Mouse (Mus musculus) hindlimb bud, embryonic 11.5 days (tissue): ENCODE results near the gene Magi2.

Experiments used
- DNase-seq: peaks from one replicate; pipeline ENCODE4 v3.0.0-alpha.2; 2012; ENCODE audit warnings: low read depth, low spot score; ENCODE audit errors: extremely low spot score

Magi2 gene

DNA sequence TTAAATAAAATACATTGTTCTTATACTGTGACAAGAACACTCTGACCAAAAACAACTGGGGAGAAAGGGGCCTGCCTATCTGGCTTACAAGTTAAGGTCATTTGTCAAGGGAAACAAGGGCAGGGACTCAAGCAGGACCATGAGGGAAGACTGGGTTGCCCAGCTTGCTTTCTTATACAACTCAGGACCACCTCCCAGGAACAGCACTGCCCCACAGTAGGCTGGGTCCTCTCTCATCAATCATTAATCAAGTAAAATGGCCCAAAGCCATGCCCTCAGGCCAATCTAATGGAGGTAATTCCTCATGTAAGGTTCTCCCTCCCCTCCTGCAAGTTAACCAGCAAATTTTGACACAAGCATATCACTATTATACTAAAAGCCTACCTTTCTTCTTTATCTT is 1349.4 kb downstream of the Magi2 start:
- DNase-seq = no peak

DNA sequence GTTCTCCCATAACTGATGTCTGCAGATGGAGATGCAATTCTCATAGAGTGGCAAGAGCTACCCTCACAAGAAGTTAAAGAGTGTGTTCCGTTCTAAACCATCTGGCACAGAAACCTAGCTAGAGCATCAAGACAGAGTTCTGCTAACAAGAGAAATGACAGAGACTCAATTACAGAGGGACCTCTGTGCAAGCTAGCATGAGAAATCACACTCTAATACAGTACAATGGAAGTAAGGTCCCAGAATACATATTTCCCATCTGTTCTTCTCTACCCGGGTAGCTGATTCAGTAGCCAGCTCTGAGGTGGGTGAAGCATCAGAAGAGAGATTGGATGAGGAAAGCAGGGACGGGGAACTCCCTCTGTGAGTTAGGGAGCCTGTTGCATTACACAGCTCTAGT is 1351.8 kb downstream of the Magi2 start:
- no peak for DNase-seq

GRCm38 (mm10) chr5:20580619-20581018 is 1353.8 kb downstream of the Magi2 start:
- no peak for DNase-seq

- no peak for DNase-seq
Observed at GRCm38 (mm10) chr5:20582995-20583435, 1356.2 kb downstream of the Magi2 start.

- DNase-seq = no peak
Observed at GRCm38 (mm10) chr5:20583639-20584038, 1356.8 kb downstream of the Magi2 start.

DNA sequence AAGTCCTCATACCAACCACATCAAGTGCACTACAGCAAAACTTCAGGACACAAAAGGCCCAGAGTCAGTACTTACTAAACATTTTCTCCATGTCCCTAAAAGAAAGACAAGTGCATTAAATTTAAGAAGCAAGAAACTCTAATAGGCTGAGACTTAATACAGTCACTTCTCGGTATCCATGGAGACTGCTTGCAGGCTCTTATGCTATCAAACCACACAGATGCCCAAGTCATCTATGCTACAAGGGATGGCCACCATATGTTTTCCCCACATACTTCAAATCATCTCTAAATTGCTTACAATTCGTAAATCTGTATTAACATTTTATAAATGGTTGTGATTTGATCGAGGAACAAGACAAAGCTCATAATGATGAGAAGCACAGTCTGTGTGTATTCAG is 1357.9 kb downstream of the Magi2 start:
- no peak for DNase-seq

DNA sequence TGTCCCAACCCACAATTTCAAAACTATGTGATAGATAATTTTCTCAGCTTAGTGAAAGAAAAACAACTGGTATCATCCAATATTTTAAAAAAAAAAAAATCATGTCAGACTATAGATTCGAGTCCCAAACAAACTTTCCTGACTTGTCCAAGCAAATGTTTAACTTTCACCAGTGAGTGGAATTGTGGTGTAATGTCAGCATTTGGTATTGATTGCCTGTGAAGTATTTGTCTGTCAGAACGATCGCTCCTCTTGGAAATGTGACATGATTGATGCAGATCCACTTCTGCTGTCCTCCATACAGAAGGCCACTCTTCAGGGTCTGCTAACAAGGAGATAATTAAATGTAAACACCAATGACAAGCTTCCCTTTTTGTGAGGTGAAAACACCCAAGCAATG is 1362.9 kb downstream of the Magi2 start:
- no peak for DNase-seq

DNA sequence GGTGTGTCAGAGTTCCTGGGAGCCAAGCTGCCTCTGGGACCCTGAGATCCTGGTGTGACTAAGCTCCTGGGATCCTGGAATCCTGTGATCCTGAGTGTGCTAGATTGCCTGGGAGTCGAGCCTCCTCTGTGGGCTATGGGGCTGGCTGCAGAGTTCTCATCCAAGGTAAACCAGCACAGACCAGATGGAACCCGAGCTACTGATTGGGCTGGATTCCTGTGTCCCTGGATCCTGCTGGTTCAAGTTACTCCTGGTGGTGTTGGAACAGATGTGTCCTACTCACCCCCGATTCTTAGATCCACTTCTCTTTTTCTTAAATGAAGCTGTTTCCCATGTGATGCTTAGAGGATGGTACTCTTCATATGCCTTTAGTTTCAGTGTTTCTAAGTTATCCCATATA is 1371.4 kb downstream of the Magi2 start:
- no peak for DNase-seq

DNA sequence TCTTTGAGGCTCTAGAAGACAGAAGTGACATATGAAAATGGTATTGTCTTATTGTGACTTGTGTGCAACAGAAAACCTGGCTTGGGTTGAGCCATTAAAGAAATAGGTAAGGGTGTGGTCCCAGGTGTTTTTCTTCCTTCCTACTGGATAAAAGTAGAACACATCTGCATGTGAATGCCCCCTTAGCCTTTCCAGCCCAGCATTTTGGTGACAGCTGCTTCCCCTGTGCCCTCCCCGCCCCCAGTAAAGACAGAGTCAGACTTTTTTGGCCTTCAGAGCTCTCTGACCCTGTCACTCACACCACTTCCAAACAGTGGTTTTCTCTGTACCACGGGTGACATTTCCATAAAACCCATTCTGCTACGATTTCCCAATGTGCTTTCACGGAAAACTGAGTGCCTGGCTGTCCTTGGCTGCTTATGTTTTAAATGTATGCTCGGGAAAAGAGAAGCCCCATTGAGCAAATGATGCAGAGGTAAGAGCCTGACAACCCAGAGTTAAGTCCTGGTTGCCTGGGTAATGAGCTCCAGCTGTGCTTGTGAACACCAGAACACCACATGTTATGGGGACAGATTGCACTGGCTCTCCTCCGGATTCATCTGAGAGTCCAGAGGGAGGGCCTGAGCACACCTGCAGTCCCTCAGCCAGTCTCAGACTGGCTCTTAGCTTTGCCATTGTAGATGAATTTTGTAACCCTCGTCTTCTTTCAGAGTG is 1377.1 kb downstream of the Magi2 start:
- peak; percentile 47 for DNase-seq

- DNase-seq = no peak
Observed at GRCm38 (mm10) chr5:20606497-20606896, 1379.7 kb downstream of the Magi2 start.

GRCm38 (mm10) chr5:20607503-20607902 is 1380.7 kb downstream of the Magi2 start:
- no peak for DNase-seq

DNA sequence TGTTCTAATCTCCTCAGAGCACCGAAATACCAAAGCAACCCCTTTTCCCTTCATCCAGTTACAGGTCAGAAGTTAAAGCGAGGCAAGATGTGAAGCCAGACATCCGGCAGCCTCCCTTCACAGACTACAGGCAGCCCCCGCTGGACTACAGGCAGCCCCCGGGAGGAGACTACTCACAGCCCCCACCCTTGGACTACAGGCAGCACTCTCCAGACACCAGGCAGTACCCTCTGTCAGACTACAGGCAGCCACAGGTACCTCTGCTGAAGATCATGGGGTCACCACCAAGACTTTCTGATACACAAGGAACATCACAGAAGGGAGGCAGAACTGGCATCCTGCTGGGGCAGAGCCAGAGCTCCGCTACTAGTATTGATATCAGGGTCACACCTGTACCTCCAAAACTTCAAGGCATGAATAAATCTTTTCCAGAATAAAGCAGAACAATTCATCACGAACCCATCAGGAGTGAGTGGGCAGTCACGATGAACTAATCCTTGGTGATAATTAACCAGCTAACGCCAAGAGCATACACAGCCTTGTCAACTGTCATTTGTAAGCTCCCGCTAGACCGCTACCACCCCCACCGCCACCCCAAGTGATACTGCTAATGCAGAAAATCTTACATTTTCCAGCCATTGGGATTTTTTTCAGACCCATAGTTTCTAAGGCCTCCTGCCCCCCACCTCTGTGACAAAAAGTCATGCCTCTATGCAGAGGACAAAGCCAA is 1382.5 kb downstream of the Magi2 start:
- DNase-seq = no peak

- DNase-seq = no peak
Observed at GRCm38 (mm10) chr5:20610640-20611039, 1383.8 kb downstream of the Magi2 start.

DNA sequence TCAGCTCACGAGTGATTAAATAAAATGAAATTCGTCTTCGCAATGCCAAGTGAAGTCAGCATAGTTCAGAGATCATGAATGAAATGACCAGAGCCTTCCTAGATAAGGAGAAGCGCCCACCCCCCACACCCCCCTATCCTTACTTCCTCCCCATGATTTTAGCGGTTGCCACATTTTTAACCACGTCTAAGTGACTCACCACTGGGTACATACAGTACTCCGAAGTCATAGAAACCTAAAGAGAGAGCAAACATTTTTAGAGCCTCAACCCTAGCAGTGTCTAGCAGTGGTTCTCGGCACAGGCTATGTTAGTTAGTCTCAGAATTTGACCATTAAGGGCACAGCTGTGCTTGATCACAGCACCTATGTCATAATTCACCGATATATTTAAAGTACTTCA is 1385.8 kb downstream of the Magi2 start:
- no peak for DNase-seq

DNA sequence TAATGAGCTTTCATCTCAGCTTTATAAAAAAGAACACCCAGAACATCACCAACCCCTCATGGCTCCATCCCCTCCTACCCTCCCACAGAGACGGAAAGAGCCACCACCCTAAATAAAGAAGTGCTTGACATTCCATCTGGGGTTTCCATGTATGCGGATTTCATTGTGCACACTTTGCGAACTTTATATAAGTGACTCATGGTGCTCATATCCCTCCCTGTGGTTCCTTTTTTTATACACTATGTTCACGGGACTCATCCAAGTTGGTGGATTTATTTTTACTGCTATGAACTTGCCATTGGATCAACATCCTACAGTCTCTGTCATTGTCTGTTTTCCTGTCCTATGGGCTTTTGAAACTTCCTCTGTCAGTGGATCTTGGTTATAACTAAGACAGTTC is 1388.1 kb downstream of the Magi2 start:
- DNase-seq = no peak

- DNase-seq = no peak
Observed at GRCm38 (mm10) chr5:20620596-20621511, 1394.0 kb downstream of the Magi2 start.

DNA sequence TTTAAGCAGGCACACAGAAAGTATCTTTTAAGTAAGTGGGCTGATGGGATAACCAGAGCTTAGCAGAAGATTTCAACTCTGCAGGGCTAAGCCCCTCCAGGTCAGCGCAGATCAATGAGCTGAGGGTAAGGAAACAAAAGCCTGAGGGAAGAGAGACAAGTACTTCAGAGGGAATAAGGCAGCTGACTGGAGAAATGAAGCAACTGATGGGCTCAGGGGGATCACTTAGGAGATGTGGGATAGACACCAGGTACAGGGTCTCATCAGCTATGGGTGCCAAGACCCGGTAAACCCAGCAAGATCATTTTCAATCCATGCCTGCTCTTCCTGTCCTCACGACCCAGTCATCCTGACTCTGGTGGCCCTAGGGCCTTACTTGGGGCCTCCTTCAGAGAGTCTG is 1395.6 kb downstream of the Magi2 start:
- DNase-seq = no peak

GRCm38 (mm10) chr5:20622837-20623573 is 1396.2 kb downstream of the Magi2 start:
- no peak for DNase-seq

DNA sequence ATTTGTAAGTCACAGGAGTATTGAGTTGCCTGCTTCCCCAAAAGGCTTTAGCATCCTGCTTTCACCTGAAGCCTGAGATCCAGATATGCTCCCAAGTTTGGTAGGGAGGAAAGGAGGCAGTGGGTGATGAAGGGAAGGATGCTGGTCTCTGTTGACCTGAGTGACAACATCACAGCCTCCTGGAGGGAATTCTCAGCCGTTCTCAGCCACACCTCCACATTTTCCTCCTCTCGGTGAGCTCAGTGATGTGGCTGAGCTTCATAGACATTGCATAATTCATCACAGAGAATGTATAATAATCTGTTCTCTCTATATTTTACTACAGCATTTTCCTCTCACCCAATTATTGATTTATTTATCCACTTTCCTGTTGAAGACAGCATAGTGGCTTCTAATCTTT is 1398.3 kb downstream of the Magi2 start:
- no peak for DNase-seq

DNA sequence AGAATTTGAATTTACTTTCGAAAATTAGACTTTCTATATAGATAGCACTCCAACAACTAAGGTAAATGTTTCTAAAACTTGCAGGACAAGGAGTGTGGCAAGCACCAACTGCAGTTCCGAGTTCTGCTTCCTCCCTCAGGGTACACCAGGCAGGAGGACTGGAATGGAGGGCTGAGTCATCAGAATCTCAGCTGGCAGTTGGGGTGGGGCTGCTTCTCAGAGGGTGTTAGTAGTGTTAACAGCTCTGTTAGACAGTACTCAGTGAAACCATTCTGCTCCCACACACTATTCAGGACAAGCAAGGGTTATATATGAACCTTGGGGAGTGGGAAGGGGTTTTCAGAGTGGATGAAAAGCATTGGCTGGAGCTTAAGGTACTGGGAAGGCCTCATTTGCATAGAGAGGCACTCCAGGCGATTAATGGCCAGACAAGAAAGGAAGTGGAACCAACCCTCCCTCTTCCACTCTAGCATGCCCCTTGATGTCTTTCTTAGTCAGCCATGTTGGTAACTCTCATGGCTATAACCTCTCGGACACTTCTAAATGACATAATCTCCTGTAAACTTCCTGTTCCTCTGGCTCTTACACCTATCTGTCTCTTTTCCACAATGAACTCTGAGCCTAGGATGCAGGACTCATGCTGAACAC is 1402.2 kb downstream of the Magi2 start:
- no peak for DNase-seq
